ENCODE assay signal across 36 mouse cellular contexts in the genomic region with DNA sequence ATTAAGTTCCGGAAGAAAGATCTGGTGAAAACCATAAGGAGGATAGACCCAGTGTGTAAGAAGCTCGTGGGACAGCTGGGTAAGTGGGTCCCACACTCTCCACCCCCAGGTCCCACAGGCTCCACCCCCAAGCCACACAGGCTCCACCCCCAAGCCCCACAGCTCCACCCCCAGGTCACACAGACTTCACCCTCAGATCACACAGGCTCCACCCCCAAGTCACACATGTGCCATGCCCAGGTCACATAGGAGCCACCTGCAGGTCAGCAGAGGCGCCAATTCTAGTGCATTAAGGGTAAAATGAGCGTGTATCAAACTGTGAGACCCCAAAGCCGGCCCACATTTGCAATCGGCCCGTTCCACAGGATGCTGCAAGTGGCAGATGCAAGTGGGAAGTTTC. TPM values are rescaled to one million over a fixed set of nuclear protein-coding genes. Genes with fewer than 3 reads are reported as not detected.
DNase-seq lines count a peak whose midpoint lies in the region; TF ChIP-seq lines count a peak whose summit lies in the region.
"Had no signal": no experiment of that assay in that cellular context is flagged by ENCODE, and none has a peak within 500 bp of the region (broad histone marks: within the 10 kb centered on the region; RNA-seq: fewer than 3 reads in every experiment).

No protein-coding gene starts in this region.

- peak; percentile 36 for DNase-seq in adrenal gland, postnatal 14 days
- DNase-seq in adrenal gland, adult 8-10 months = no peak
- peak; percentile 24 for DNase-seq in thymus, postnatal 4 days
- no peak for DNase-seq in thymus, postnatal 25 days
- DNase-seq in R1 (ENCODE audit: low read depth, low spot score) = peak; percentile 76
- DNase-seq in cerebellum, postnatal 25 days = no peak
- DNase-seq in spleen, postnatal 10 days (ENCODE audit: low spot score in 2 of 2) = no peak
- DNase-seq: adrenal gland, postnatal 36 days; cerebellum, adult 18-20 months; cerebellum, postnatal 36 days; gastrocnemius, postnatal 36 days; heart, adult 2 months; heart, postnatal 10 days; kidney, postnatal 25 days; liver; lung, adult 18-20 months; lung, postnatal 4 days; midbrain, embryonic 14.5 days; thymus, postnatal 14 days had no signal

- no peak for TF ChIP-seq POLR2A in small intestine, adult 2 months (IDR thresholded peaks at IDR 0.05; ENCODE audit: low read depth, low read length)

- H3K27me3 ChIP-seq in small intestine, adult 2 months (ENCODE audit: control insufficient read depth, insufficient read depth, low read length) = no peaks in the 10 kb centered on the region
- H3K27me3 ChIP-seq: embryonic facial prominence, embryonic 12.5 days; forebrain, embryonic 15.5 days; heart, embryonic 13.5 days; intestine, embryonic 15.5 days had no signal

- H3K4me3 ChIP-seq in small intestine, adult 2 months (ENCODE audit: low read depth, low read length) = peak overlapping the region; percentile 24; the same call in 1 of the 2 replicates
- H3K4me3 ChIP-seq: embryonic facial prominence, embryonic 12.5 days; forebrain, embryonic 10.5 days; forebrain, embryonic 15.5 days; heart, adult 2 months; heart, embryonic 13.5 days; intestine, embryonic 15.5 days had no signal

- H3K27ac ChIP-seq in small intestine, adult 2 months (ENCODE audit: insufficient read depth, low read depth, low read length) = no peak overlapping the region
- H3K27ac ChIP-seq: embryonic facial prominence, embryonic 12.5 days; forebrain, embryonic 10.5 days; forebrain, embryonic 15.5 days; heart, adult 2 months; heart, embryonic 13.5 days; intestine, embryonic 15.5 days had no signal

- H3K36me3 ChIP-seq in small intestine, adult 2 months (ENCODE audit: control insufficient read depth, insufficient read depth, low read length) = no peaks in the 10 kb centered on the region
- H3K36me3 ChIP-seq: embryonic facial prominence, embryonic 12.5 days; forebrain, embryonic 10.5 days; forebrain, embryonic 15.5 days; intestine, embryonic 15.5 days had no signal

- no peaks in the 10 kb centered on the region for H3K4me1 ChIP-seq in small intestine, adult 2 months (ENCODE audit: control insufficient read depth, insufficient read depth, insufficient read length, low read length)
- H3K4me1 ChIP-seq: heart, embryonic 13.5 days had no signal

- 64% methylated on average over 7 of the region's 7 CpGs for WGBS in small intestine, adult 2 months

- no peak for TF ChIP-seq CTCF in small intestine, adult 2 months (IDR thresholded peaks at IDR 0.05; ENCODE audit: extremely low read depth, insufficient read length, insufficient replicate concordance, low read depth, low read length)

RNA-seq across cellular contexts. Expression of gene Foxn4, which starts 27.1 kb away (rescaled TPM):
- not detected in 2 replicates for total RNA-seq in adrenal gland, postnatal 14 days (2021)
- not detected for total RNA-seq in adrenal gland, adult 8-10 months (2022)
- 0.03 TPM in 1 of 2 replicates, not detected in the other for polyA plus RNA-seq in small intestine, adult 2 months (2012; rRNA removed)
- total RNA-seq: adrenal gland, postnatal 36 days; gastrocnemius, adult 18-20 months; gastrocnemius, postnatal 36 days; heart, adult 2 months; heart, postnatal 10 days; layer of hippocampus, adult 18-20 months; layer of hippocampus, postnatal 10 days; left cerebral cortex, adult 18-20 months; left cerebral cortex, postnatal 14 days; megakaryocyte-erythroid progenitor cell, adult 5-6 weeks; monocyte, adult 5-6 weeks had no signal
- polyA plus RNA-seq: frontal cortex, adult 2 months; heart, embryonic 13.5 days; intestine, embryonic 15.5 days; kidney, embryonic 14.5 days; limb, embryonic 11.5 days; neural tube, embryonic 14.5 days had no signal

RNA-seq across cellular contexts. Expression of gene Myo1h, which starts 42.5 kb away (rescaled TPM):
- total RNA-seq in adrenal gland, postnatal 14 days (2021) = 0.63 and 1.6 TPM in 2 replicates
- 1 to 10 TPM in 1 of 4 experiments, under 1 TPM in 3; 0.70 to 1.1 (median 0.81) TPM for total RNA-seq in adrenal gland, adult 8-10 months (2022)
- polyA plus RNA-seq in small intestine, adult 2 months (2012; rRNA removed) = 0.27 and 0.85 TPM in 2 replicates

Comparison
In these comparisons a context has a peak if more than half of its experiments do, and no peak if none do; other contexts are left out.
1. DNase-seq: peak in adrenal gland, postnatal 14 days (single experiment), thymus, postnatal 4 days (single experiment) and R1 (single experiment); none in adrenal gland, adult 8-10 months (single experiment), thymus, postnatal 25 days (single experiment), cerebellum, postnatal 25 days (0 of 2) and spleen, postnatal 10 days (0 of 2).